Mouse (Mus musculus) limb, embryonic 15.5 days (tissue): ENCODE data around the gene Gm5426. TPM values are rescaled to one million over a fixed set of nuclear protein-coding genes. Genes with fewer than 3 reads are reported as not detected.
"Not testable (repeated sequence)": the region's sequence is repeated elsewhere in the genome, so short reads cannot be mapped to it uniquely, and the experiment has no call there.

Source experiments
- ATAC-seq: fragments of 200-750 bp; cut with Nextera tagmentation; 2 replicates; pipeline ENCODE4 v1.8.0; 2017; ENCODE audit warnings: low read depth, moderate TSS enrichment; ENCODE audit not compliant: insufficient number of reproducible peaks, low FRiP score, low TSS enrichment
- H3K27ac ChIP-seq: fragments of 300-500 bp; sonication (generic); 2 replicates; pipeline ENCODE4 v1.5.1; 2015; ENCODE audit warnings: moderate library complexity, mild to moderate bottlenecking, inconsistent platforms
- H3K27me3 ChIP-seq: fragments of 300-500 bp; sonication (generic); 2 replicates; pipeline ENCODE4 v1.6.1; 2015; ENCODE audit warnings: inconsistent platforms
- H3K36me3 ChIP-seq: fragments of 300-500 bp; sonication (generic); 2 replicates; pipeline ENCODE4 v1.6.1; 2015; ENCODE audit warnings: inconsistent platforms
- H3K4me1 ChIP-seq: fragments of 300-500 bp; sonication (generic); 2 replicates; pipeline ENCODE4 v1.6.1; 2015; ENCODE audit warnings: inconsistent platforms
- H3K4me2 ChIP-seq: fragments of 300-500 bp; sonication (generic); 2 replicates; pipeline ENCODE4 v1.6.1; 2015; ENCODE audit warnings: mild to moderate bottlenecking, inconsistent platforms
- H3K4me3 ChIP-seq: fragments of 300-500 bp; sonication (generic); 2 replicates; pipeline ENCODE4 v1.5.1; 2015; ENCODE audit warnings: mild to moderate bottlenecking, inconsistent platforms
- H3K9ac ChIP-seq: fragments of 300-500 bp; sonication (generic); 2 replicates; pipeline ENCODE4 v1.6.1; 2015; ENCODE audit warnings: inconsistent platforms
- H3K9me3 ChIP-seq: fragments of 300-500 bp; sonication (generic); 2 replicates; pipeline ENCODE4 v1.6.1; 2016; ENCODE audit warnings: inconsistent platforms
- WGBS: fragments of 180-500 bp; shearing (Covaris S2); methylation state at CpG from one replicate; pipeline ENCODE4 v1.1.7; 2015; 5-methylcytosine and 5-hydroxymethylcytosine counted together
- polyA plus RNA-seq: library from polyadenylated mRNA; unstranded; fragments of >200 nt; fragmentation: Nextera tagmentation; extraction: Ambion mirVana; gene quantifications from 2 replicates; pipeline ENCODE4 v1.2.1, GENCODE M21; 2015

Gene Gm5426
- polyA plus RNA-seq, 1 experiment from 2014 or later: not detected

DNA sequence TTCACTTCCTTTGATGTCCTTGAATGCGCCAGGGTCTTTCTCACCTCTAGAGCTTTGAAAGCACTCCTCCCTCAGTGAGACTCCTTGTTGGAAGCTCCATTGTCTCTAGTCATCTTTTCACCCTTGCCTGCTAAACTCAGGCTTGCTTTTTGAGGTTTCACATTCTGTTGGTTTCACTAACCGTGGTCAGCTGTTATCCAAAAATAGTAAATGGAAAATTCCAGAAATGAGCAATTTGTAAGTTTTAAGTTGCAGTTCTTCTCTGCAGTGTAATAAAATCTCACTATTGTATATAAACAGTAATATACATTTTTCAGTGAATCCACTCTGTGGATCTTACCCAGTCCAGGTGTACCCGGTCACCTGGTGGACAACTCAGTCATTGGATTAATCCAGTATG lies 21.1 kb upstream of the Gm5426 start:
- H3K9me3 ChIP-seq: no peaks in the 10 kb centered on the region
- ATAC-seq: no peak
- no peaks in the 10 kb centered on the region for H3K4me1 ChIP-seq
- 69% methylated on average over 3 of the region's 3 CpGs for WGBS
- H3K4me3 ChIP-seq: no peak overlapping the region
- H3K27ac ChIP-seq: no peak overlapping the region
- no peak overlapping the region for H3K9ac ChIP-seq
- H3K27me3 ChIP-seq: no peaks in the 10 kb centered on the region
- H3K4me2 ChIP-seq: no peak overlapping the region
- H3K36me3 ChIP-seq: no peaks in the 10 kb centered on the region

- H3K27me3 ChIP-seq: no peaks in the 10 kb centered on the region
- H3K27ac ChIP-seq: no peak overlapping the region
- H3K9ac ChIP-seq: no peak overlapping the region
- H3K4me3 ChIP-seq: no peak overlapping the region
- H3K4me1 ChIP-seq: peaks cover 5% of the 10 kb centered on the region; the same call in 1 of the 2 replicates
- no peak overlapping the region for H3K4me2 ChIP-seq
- H3K36me3 ChIP-seq: no peaks in the 10 kb centered on the region
- no peak for ATAC-seq
- H3K9me3 ChIP-seq: no peaks in the 10 kb centered on the region
- WGBS: 86% methylated on average over 2 of the region's 2 CpGs
Measured at GRCm38 (mm10) chr10:96120821-96121220, 15.6 kb upstream of the Gm5426 start.

- peaks cover 5% of the 10 kb centered on the region; the same call in 1 of the 2 replicates for H3K4me1 ChIP-seq
Measured at GRCm38 (mm10) chr10:96121249-96122010, 15.0 kb upstream of the Gm5426 start.

GRCm38 (mm10) chr10:96123885-96124284 lies 12.5 kb upstream of the Gm5426 start:
- no peaks in the 10 kb centered on the region for H3K9me3 ChIP-seq
- no peak overlapping the region for H3K4me2 ChIP-seq
- no peaks in the 10 kb centered on the region for H3K27me3 ChIP-seq
- no peak overlapping the region for H3K9ac ChIP-seq
- no peak overlapping the region for H3K27ac ChIP-seq
- H3K36me3 ChIP-seq: no peaks in the 10 kb centered on the region
- no peak overlapping the region for H3K4me3 ChIP-seq
- WGBS: 83% methylated on average over 5 of the region's 5 CpGs
- H3K4me1 ChIP-seq: peaks cover 5% of the 10 kb centered on the region; the same call in 1 of the 2 replicates
- ATAC-seq: no peak

More at GRCm38 (mm10) chr10:96121249-96122010, 15.0 kb upstream of the Gm5426 start:
- no peaks in the 10 kb centered on the region for H3K9me3 ChIP-seq
- no peak overlapping the region for H3K27ac ChIP-seq
- H3K4me2 ChIP-seq: no peak overlapping the region
- 57% methylated on average over 4 of the region's 4 CpGs for WGBS
- ATAC-seq: no peak; the same call in 1 of the 2 replicates
- no peak overlapping the region for H3K4me3 ChIP-seq
- H3K36me3 ChIP-seq: no peaks in the 10 kb centered on the region
- H3K27me3 ChIP-seq: no peaks in the 10 kb centered on the region
- H3K9ac ChIP-seq: no peak overlapping the region

DNA sequence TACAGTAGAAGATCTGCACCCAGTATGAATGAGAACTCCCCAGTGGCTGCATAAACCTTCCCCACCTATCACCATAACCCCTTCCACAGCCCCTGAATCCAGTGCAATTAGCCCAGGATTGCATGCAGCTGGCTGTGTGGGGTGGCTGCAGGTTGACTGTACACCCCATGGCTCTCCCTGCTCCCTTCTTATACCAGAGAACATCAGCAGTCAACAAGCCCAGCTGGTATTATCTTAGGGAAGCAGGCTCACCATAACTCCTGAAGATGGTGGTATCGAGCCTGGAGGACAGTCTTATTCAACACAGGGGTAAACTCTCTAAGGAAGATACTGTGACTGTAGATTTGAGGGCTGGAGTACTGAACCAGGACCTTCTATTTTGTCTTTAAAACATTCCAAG lies 12.1 kb upstream of the Gm5426 start:
- no peak overlapping the region for H3K9ac ChIP-seq
- no peak overlapping the region for H3K27ac ChIP-seq
- ATAC-seq: no peak
- H3K4me1 ChIP-seq: peaks cover 5% of the 10 kb centered on the region; the same call in 1 of the 2 replicates
- no peaks in the 10 kb centered on the region for H3K9me3 ChIP-seq
- H3K36me3 ChIP-seq: no peaks in the 10 kb centered on the region
- WGBS: 89% methylated on average over 1 of the region's 1 CpGs
- H3K4me2 ChIP-seq: no peak overlapping the region
- no peaks in the 10 kb centered on the region for H3K27me3 ChIP-seq
- no peak overlapping the region for H3K4me3 ChIP-seq

DNA sequence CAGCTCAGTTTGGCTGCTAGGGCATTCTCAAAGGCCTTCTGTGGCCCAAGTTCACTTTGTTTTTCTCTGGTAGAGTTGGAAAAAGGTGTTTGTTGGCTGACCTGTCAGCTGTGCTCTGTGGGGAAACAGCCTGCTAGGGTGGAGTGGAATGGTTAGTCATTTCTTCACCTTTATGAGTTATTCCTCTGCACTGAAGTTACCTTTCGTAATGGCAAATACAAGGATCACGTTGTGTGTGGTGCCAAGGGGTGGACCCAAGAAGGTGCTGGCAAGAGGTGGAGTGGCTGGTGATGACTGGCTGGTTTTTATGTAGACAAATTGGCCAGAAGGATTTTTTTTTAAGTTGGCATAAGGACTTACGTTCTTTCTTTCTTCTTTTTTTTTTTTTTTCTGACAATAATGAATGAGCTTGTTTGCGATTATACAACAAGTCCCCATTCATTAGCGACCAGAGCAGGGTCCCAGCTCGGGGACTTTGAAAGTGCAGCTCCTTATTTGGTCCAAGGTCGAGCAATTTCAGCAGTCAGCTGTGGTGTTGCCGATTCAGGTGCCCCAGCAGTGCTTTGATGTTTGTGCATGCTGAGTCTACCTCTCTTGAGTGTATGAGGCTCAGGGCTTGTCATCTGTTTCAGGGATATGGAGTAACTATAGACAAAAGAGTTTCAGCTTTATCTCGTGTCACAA lies 10.5 kb upstream of the Gm5426 start:
- no peaks in the 10 kb centered on the region for H3K27me3 ChIP-seq
- H3K4me1 ChIP-seq: peaks cover 5% of the 10 kb centered on the region; the same call in 1 of the 2 replicates
- H3K36me3 ChIP-seq: no peaks in the 10 kb centered on the region
- H3K9me3 ChIP-seq: no peaks in the 10 kb centered on the region
- ATAC-seq: peak; percentile 75
- H3K4me2 ChIP-seq: no peak overlapping the region
- H3K9ac ChIP-seq: no peak overlapping the region
- no peak overlapping the region for H3K4me3 ChIP-seq
- 50% methylated on average over 9 of the region's 9 CpGs for WGBS
- H3K27ac ChIP-seq: peak overlapping the region; percentile 23; the same call in 1 of the 2 replicates

GRCm38 (mm10) chr10:96129213-96129612 lies 7.2 kb upstream of the Gm5426 start:
- H3K9me3 ChIP-seq: no peaks in the 10 kb centered on the region
- H3K27ac ChIP-seq: no peak overlapping the region
- no peak for ATAC-seq
- H3K27me3 ChIP-seq: no peaks in the 10 kb centered on the region
- H3K4me1 ChIP-seq: peaks cover 9% of the 10 kb centered on the region; the same call in 1 of the 2 replicates
- no peak overlapping the region for H3K4me2 ChIP-seq
- H3K9ac ChIP-seq: no peak overlapping the region
- 51% methylated on average over 2 of the region's 2 CpGs for WGBS
- no peak overlapping the region for H3K4me3 ChIP-seq
- H3K36me3 ChIP-seq: no peaks in the 10 kb centered on the region

DNA sequence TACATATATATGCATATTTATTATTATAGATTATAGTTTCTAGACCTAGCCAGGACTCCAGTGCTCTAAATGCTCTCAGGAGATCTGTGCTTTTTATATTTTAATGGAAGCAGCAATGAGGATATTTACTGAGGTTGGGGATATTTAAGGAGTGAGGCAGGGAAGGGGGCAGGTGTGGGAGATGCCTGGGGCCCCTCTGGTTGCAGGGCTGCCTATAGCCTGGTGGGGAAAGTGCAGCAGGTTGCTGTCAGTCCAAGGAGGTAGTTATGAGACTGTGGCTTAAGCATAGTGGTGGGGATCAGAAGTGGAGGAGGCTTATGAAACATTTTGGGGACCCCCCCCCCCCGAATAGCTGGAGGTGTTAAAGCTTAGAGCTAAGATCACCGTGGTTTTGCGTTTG lies 6.0 kb upstream of the Gm5426 start:
- Histone ChIP-seq H3K36me3 (no peaks in the 10 kb centered on the region), H3K4me2 (no peak overlapping the region), H3K4me1 (peaks cover 9% of the 10 kb centered on the region; the same call in 1 of the 2 replicates), H3K4me3 (no peak overlapping the region), H3K9ac (no peak overlapping the region), H3K27me3 (no peaks in the 10 kb centered on the region), H3K9me3 (no peaks in the 10 kb centered on the region), H3K27ac (no peak overlapping the region)
- ATAC-seq: no peak
- WGBS: 81% methylated on average over 3 of the region's 3 CpGs

DNA sequence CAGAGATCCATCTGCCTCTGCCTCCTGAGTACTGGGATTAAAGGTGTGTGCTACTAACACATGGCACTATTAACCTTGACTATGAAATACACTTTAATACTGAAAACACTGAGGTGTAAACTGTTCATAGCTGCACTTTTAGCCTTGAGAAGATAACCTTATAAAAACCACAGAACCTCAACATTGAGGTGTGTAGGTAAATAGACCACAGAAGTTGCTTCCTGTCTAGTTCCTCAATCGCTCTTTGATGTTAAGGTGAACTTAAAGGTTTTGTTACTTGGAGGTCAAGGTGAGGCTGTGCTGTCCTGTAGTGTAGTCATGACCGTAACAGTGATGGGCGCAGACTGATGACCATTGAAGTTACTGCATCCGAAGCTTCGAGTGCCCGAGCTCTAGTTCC lies 5.3 kb upstream of the Gm5426 start:
- no peak overlapping the region for H3K4me2 ChIP-seq
- H3K27ac ChIP-seq: no peak overlapping the region
- no peak overlapping the region for H3K4me3 ChIP-seq
- H3K36me3 ChIP-seq: no peaks in the 10 kb centered on the region
- ATAC-seq: no peak
- no peaks in the 10 kb centered on the region for H3K9me3 ChIP-seq
- 88% methylated on average over 6 of the region's 6 CpGs for WGBS
- no peaks in the 10 kb centered on the region for H3K27me3 ChIP-seq
- H3K4me1 ChIP-seq: 0 out of 2 replicates have a peak, but pooled peaks cover 4% of the 10 kb centered on the region
- no peak overlapping the region for H3K9ac ChIP-seq

GRCm38 (mm10) chr10:96132161-96132560 lies 4.2 kb upstream of the Gm5426 start:
- H3K9ac ChIP-seq: no peak overlapping the region
- H3K4me2 ChIP-seq: no peak overlapping the region
- 0 out of 2 replicates have a peak, but pooled peaks cover 4% of the 10 kb centered on the region for H3K4me1 ChIP-seq
- no peak overlapping the region for H3K4me3 ChIP-seq
- H3K27me3 ChIP-seq: no peaks in the 10 kb centered on the region
- 22% methylated on average over 6 of the region's 6 CpGs for WGBS
- no peak overlapping the region for H3K27ac ChIP-seq
- H3K9me3 ChIP-seq: no peaks in the 10 kb centered on the region
- no peak for ATAC-seq
- H3K36me3 ChIP-seq: no peaks in the 10 kb centered on the region

DNA sequence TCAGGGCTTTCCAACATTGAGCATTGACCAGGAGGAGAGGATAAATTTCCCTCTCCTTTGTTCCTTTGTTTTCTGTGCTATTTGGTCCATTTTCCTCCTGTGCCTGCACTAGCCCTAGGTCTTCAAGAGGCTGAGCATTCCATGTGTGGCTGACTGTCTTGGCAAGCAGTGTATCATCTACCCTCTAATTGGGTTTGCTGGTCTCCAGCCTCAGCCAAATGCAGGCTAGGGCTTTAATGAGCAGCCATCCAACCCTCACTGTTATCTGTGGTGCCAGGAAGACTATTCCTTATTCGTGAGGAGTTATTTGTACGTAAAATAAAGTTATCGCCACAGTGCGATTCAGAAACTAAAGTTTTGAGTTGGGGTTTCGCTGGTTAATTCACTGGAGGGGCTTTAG lies 2.2 kb downstream of the Gm5426 start:
- Histone ChIP-seq H3K4me3 (no peak overlapping the region), H3K9ac (no peak overlapping the region), H3K27ac (no peak overlapping the region), H3K4me1 (no peaks in the 10 kb centered on the region), H3K27me3 (no peaks in the 10 kb centered on the region), H3K36me3 (no peaks in the 10 kb centered on the region), H3K4me2 (no peak overlapping the region), H3K9me3 (no peaks in the 10 kb centered on the region)
- 87% methylated on average over 5 of the region's 5 CpGs for WGBS
- ATAC-seq: no peak

GRCm38 (mm10) chr10:96139274-96139673 lies 2.9 kb downstream of the Gm5426 start:
- H3K9me3 ChIP-seq, H3K9ac ChIP-seq, H3K4me2 ChIP-seq, H3K4me3 ChIP-seq, H3K27me3 ChIP-seq, H3K27ac ChIP-seq, H3K36me3 ChIP-seq, H3K4me1 ChIP-seq, ATAC-seq: not testable (repeated sequence)
- 91% methylated on average over 4 of the region's 4 CpGs for WGBS
